In genomic region chr1:92833987-92834706, GRCm38 (mm10) we compare ENCODE assay signal across 8 mouse cellular contexts. TPM values are rescaled to one million over a fixed set of nuclear protein-coding genes. Genes with fewer than 3 reads are reported as not detected.
A peak's percentile ranks its signal among the peaks of the same experiment; 100 is the strongest.
DNase-seq lines count a peak whose midpoint lies in the region; ATAC-seq lines count a peak whose summit lies in the region.

No protein-coding gene starts in this region.

- H3K4me1 ChIP-seq in embryonic facial prominence, embryonic 11.5 days (ENCODE audit: control insufficient read depth, insufficient read depth, low read length): peaks cover 5% of the 10 kb centered on the region
- H3K4me1 ChIP-seq in kidney, embryonic 16.5 days (ENCODE audit: insufficient read depth, low read length): peaks cover 24% of the 10 kb centered on the region
- H3K4me1 ChIP-seq in limb, embryonic 15.5 days: peaks cover 49% of the 10 kb centered on the region
- peaks cover 12% of the 10 kb centered on the region for H3K4me1 ChIP-seq in neural tube, embryonic 11.5 days (ENCODE audit: control insufficient read depth, insufficient read depth, low read length)

- peak; percentile 64 for DNase-seq in 416B (ENCODE audit: low read depth)
- peak; percentile 69 for DNase-seq in adrenal gland, adult 8-10 months
- DNase-seq in embryonic facial prominence, embryonic 11.5 days (ENCODE audit: low spot score): peak; percentile 92
- peak; percentile 53 to 75 for DNase-seq in heart, adult 9 months (ENCODE audit: low spot score in 2 of 2)
- peak; percentile 88 for DNase-seq in neural tube, embryonic 11.5 days (ENCODE audit: low spot score)
- DNase-seq in testis, postnatal 14 days (ENCODE audit: low spot score): peak; percentile 54

- no peaks in the 10 kb centered on the region for H3K36me3 ChIP-seq in embryonic facial prominence, embryonic 11.5 days (replicated peaks; ENCODE audit: control insufficient read depth, insufficient read depth, low read depth, low read length)
- H3K36me3 ChIP-seq in kidney, embryonic 16.5 days (ENCODE audit: insufficient read depth, low read length): no peaks in the 10 kb centered on the region
- no peaks in the 10 kb centered on the region; the same call in 1 of the 2 replicates for H3K36me3 ChIP-seq in limb, embryonic 15.5 days
- 0 out of 2 replicates have a peak, but pooled peaks cover 2% of the 10 kb centered on the region for H3K36me3 ChIP-seq in neural tube, embryonic 11.5 days (ENCODE audit: control insufficient read depth, insufficient read depth, low read length)

- WGBS in embryonic facial prominence, embryonic 11.5 days: 69% methylated on average over 7 of the region's 7 CpGs
- WGBS in kidney, embryonic 16.5 days: 63% methylated on average over 7 of the region's 7 CpGs
- 65% methylated on average over 7 of the region's 7 CpGs for WGBS in limb, embryonic 15.5 days
- WGBS in neural tube, embryonic 11.5 days: 69% methylated on average over 7 of the region's 7 CpGs

- peak; percentile 7; the same call in 1 of the 2 replicates for ATAC-seq in embryonic facial prominence, embryonic 11.5 days (replicated peaks; ENCODE audit: insufficient number of reproducible peaks, low FRiP score, low TSS enrichment, low read depth)
- peak; percentile 5; the same call in 1 of the 2 replicates for ATAC-seq in kidney, embryonic 16.5 days (ENCODE audit: low FRiP score, low TSS enrichment)
- ATAC-seq in limb, embryonic 15.5 days (ENCODE audit: insufficient number of reproducible peaks, low FRiP score, low TSS enrichment, low read depth): no peak
- ATAC-seq in neural tube, embryonic 11.5 days (ENCODE audit: insufficient read depth, low FRiP score, low TSS enrichment): no peak

- no peaks in the 10 kb centered on the region for H3K9me3 ChIP-seq in embryonic facial prominence, embryonic 11.5 days (replicated peaks; ENCODE audit: control insufficient read depth, low read length)
- H3K9me3 ChIP-seq in kidney, embryonic 16.5 days (ENCODE audit: low read length): no peaks in the 10 kb centered on the region
- H3K9me3 ChIP-seq in limb, embryonic 15.5 days: no peaks in the 10 kb centered on the region
- no peaks in the 10 kb centered on the region for H3K9me3 ChIP-seq in neural tube, embryonic 11.5 days (ENCODE audit: control insufficient read depth, low read length)

- no peaks in the 10 kb centered on the region for H3K27me3 ChIP-seq in embryonic facial prominence, embryonic 11.5 days (ENCODE audit: control insufficient read depth, insufficient read depth, low read length)
- peaks cover 15% of the 10 kb centered on the region for H3K27me3 ChIP-seq in kidney, embryonic 16.5 days (ENCODE audit: insufficient read depth, low read length)
- no peaks in the 10 kb centered on the region for H3K27me3 ChIP-seq in limb, embryonic 15.5 days
- H3K27me3 ChIP-seq in neural tube, embryonic 11.5 days (ENCODE audit: control insufficient read depth, insufficient read depth, low read length): no peaks in the 10 kb centered on the region

- H3K4me3 ChIP-seq in embryonic facial prominence, embryonic 11.5 days (ENCODE audit: low read depth, low read length): no peak overlapping the region
- no peak overlapping the region for H3K4me3 ChIP-seq in kidney, embryonic 16.5 days (ENCODE audit: low read length)
- H3K4me3 ChIP-seq in limb, embryonic 15.5 days: no peak overlapping the region
- H3K4me3 ChIP-seq in neural tube, embryonic 11.5 days (ENCODE audit: low read depth, low read length): no peak overlapping the region

- H3K9ac ChIP-seq in embryonic facial prominence, embryonic 11.5 days (replicated peaks; ENCODE audit: low read length): no peak overlapping the region
- no peak overlapping the region for H3K9ac ChIP-seq in kidney, embryonic 16.5 days (replicated peaks; ENCODE audit: low read length)
- no peak overlapping the region for H3K9ac ChIP-seq in limb, embryonic 15.5 days
- no peak overlapping the region for H3K9ac ChIP-seq in neural tube, embryonic 11.5 days (ENCODE audit: low read length)

- no peak overlapping the region; the same call in 1 of the 2 replicates for H3K4me2 ChIP-seq in embryonic facial prominence, embryonic 11.5 days (ENCODE audit: low read depth, low read length)
- 0 out of 2 replicates have a peak overlapping the region, but pooled peaks have one; percentile 81 for H3K4me2 ChIP-seq in kidney, embryonic 16.5 days (replicated peaks; ENCODE audit: low read depth, low read length)
- H3K4me2 ChIP-seq in limb, embryonic 15.5 days: peak overlapping the region; percentile 88; the same call in 1 of the 2 replicates
- H3K4me2 ChIP-seq in neural tube, embryonic 11.5 days (ENCODE audit: low read depth): no peak overlapping the region; the same call in 1 of the 2 replicates

- no peak overlapping the region for H3K27ac ChIP-seq in embryonic facial prominence, embryonic 11.5 days (replicated peaks; ENCODE audit: low read depth, low read length)
- no peak overlapping the region for H3K27ac ChIP-seq in kidney, embryonic 16.5 days (ENCODE audit: low read length)
- no peak overlapping the region for H3K27ac ChIP-seq in limb, embryonic 15.5 days
- H3K27ac ChIP-seq in neural tube, embryonic 11.5 days (ENCODE audit: low read depth, low read length): no peak overlapping the region

RNA-seq across cellular contexts. Expression of gene Gpc1, which starts 2.7 kb away (rescaled TPM):
- total RNA-seq in adrenal gland, adult 8-10 months (2022): 10 to 100 TPM; 66.2 to 86.0 (median 72.4) TPM
- 37.7 and 41.9 TPM in 2 replicates for polyA plus RNA-seq in embryonic facial prominence, embryonic 11.5 days (2014; fragmentation: Nextera tagmentation; extraction: Ambion mirVana)
- 58.1 and 61.5 TPM in 2 replicates for polyA plus RNA-seq in kidney, embryonic 16.5 days (2015; fragmentation: Nextera tagmentation; extraction: Ambion mirVana)
- polyA plus RNA-seq in limb, embryonic 15.5 days (2015; fragmentation: Nextera tagmentation; extraction: Ambion mirVana): 73.6 and 80.7 TPM in 2 replicates
- 49.5 and 52.5 TPM in 2 replicates for polyA plus RNA-seq in neural tube, embryonic 11.5 days (2014; fragmentation: Nextera tagmentation; extraction: Ambion mirVana)

Comparison
In these comparisons a context has a peak if more than half of its experiments do, and no peak if none do; other contexts are left out.
1. ATAC-seq: peak in embryonic facial prominence, embryonic 11.5 days (single experiment) and kidney, embryonic 16.5 days (single experiment); none in limb, embryonic 15.5 days (single experiment) and neural tube, embryonic 11.5 days (single experiment).
2. H3K4me2 ChIP-seq: peak in kidney, embryonic 16.5 days (single experiment) and limb, embryonic 15.5 days (single experiment); none in embryonic facial prominence, embryonic 11.5 days (single experiment) and neural tube, embryonic 11.5 days (single experiment).
3. Peak in every context shown above with its lines, with median percentiles within 50 percentile points of each other: DNase-seq.